Mouse (Mus musculus) macrophage (primary cell): ENCODE measurements around the gene B3gnt6. TPM values are rescaled to one million over a fixed set of nuclear protein-coding genes. Genes with fewer than 3 reads are reported as not detected.

Experiments used
- H3K27ac ChIP-seq: fragments of 350-480 bp; formaldehyde crosslinking; 2 replicates; pipeline ENCODE4 v1.9.0; 2021
- H3K36me3 ChIP-seq: fragments of 350-480 bp; formaldehyde crosslinking; 2 replicates; pipeline ENCODE4 v1.9.0; 2021; ENCODE audit errors: inconsistent target
- H3K4me3 ChIP-seq: fragments of 350-480 bp; formaldehyde crosslinking; 2 replicates; pipeline ENCODE4 v1.9.0; 2021; ENCODE audit errors: inconsistent target
- H3K79me2 ChIP-seq: fragments of 350-480 bp; formaldehyde crosslinking; 2 replicates; pipeline ENCODE4 v1.9.0; 2021; ENCODE audit errors: inconsistent target
- WGBS: methylation state at CpG from one replicate; pipeline ENCODE4 v1.1.7; 2026; ENCODE audit warnings: inconsistent platforms; ENCODE audit not compliant: missing documents; 5-methylcytosine and 5-hydroxymethylcytosine counted together
- polyA plus RNA-seq: library from polyadenylated mRNA; stranded (reverse); fragments of 250-400 nt; gene quantifications from 3 replicates; pipeline ENCODE4 v1.2.4, GENCODE M21; 2018; ENCODE audit warnings: inconsistent platforms

The B3gnt6 gene
- polyA plus RNA-seq, 1 experiment from 2014 or later, result not detected

- H3K27ac ChIP-seq, result peak overlapping the region; percentile 62
- no peaks in the 10 kb centered on the region for H3K36me3 ChIP-seq
- H3K4me3 ChIP-seq, result no peak overlapping the region
- H3K79me2 ChIP-seq, result peaks cover 5% of the 10 kb centered on the region; the same call in 1 of the 2 replicates
- WGBS, result 17% methylated on average over 10 of the region's 10 CpGs
These were observed 34.2 kb downstream of the B3gnt6 start for GRCm38 (mm10) chr7:98164999-98165528.

- Histone ChIP-seq H3K4me3 (no peak overlapping the region), H3K36me3 (no peaks in the 10 kb centered on the region), H3K27ac (peak overlapping the region; percentile 62), H3K79me2 (peaks cover 5% of the 10 kb centered on the region; the same call in 1 of the 2 replicates)
- WGBS, result 70% methylated on average over 9 of the region's 9 CpGs
These were observed 34.8 kb downstream of the B3gnt6 start for GRCm38 (mm10) chr7:98164382-98164998.

- Histone ChIP-seq H3K36me3 (no peaks in the 10 kb centered on the region), H3K27ac (no peak overlapping the region), H3K79me2 (peaks cover 5% of the 10 kb centered on the region; the same call in 1 of the 2 replicates), H3K4me3 (no peak overlapping the region)
- WGBS, result 58% methylated on average over 3 of the region's 3 CpGs
These were observed 35.6 kb downstream of the B3gnt6 start for GRCm38 (mm10) chr7:98163700-98164099.

- H3K79me2 ChIP-seq, result peaks cover 5% of the 10 kb centered on the region; the same call in 1 of the 2 replicates
- H3K27ac ChIP-seq, result no peak overlapping the region
- no peaks in the 10 kb centered on the region for H3K36me3 ChIP-seq
- H3K4me3 ChIP-seq, result no peak overlapping the region
- 80% methylated on average over 6 of the region's 6 CpGs for WGBS
These were observed 37.0 kb downstream of the B3gnt6 start for GRCm38 (mm10) chr7:98162239-98162638.

- Histone ChIP-seq H3K4me3 (no peak overlapping the region), H3K79me2 (no peaks in the 10 kb centered on the region), H3K36me3 (no peaks in the 10 kb centered on the region), H3K27ac (no peak overlapping the region)
- WGBS, result 57% methylated on average over 8 of the region's 8 CpGs
These were observed 39.1 kb downstream of the B3gnt6 start for GRCm38 (mm10) chr7:98160041-98160740.

GRCm38 (mm10) chr7:98158481-98158880 lies 40.8 kb downstream of the B3gnt6 start:
- WGBS, result 82% methylated on average over 6 of the region's 8 CpGs
- H3K27ac ChIP-seq, result no peak overlapping the region
- H3K36me3 ChIP-seq, result no peaks in the 10 kb centered on the region
- no peaks in the 10 kb centered on the region for H3K79me2 ChIP-seq
- no peak overlapping the region for H3K4me3 ChIP-seq

GRCm38 (mm10) chr7:98157636-98158332 lies 41.5 kb downstream of the B3gnt6 start:
- Histone ChIP-seq H3K27ac (no peak overlapping the region), H3K36me3 (no peaks in the 10 kb centered on the region), H3K79me2 (no peaks in the 10 kb centered on the region), H3K4me3 (no peak overlapping the region)
- 90% methylated on average over 5 of the region's 5 CpGs for WGBS

GRCm38 (mm10) chr7:98156280-98156665 lies 43.0 kb downstream of the B3gnt6 start:
- Histone ChIP-seq H3K79me2 (no peaks in the 10 kb centered on the region), H3K36me3 (no peaks in the 10 kb centered on the region), H3K27ac (no peak overlapping the region), H3K4me3 (no peak overlapping the region)
- WGBS, result 41% methylated on average over 2 of the region's 3 CpGs

GRCm38 (mm10) chr7:98155546-98156279 lies 43.6 kb downstream of the B3gnt6 start:
- no peaks in the 10 kb centered on the region for H3K79me2 ChIP-seq
- H3K36me3 ChIP-seq, result no peaks in the 10 kb centered on the region
- H3K4me3 ChIP-seq, result no peak overlapping the region
- H3K27ac ChIP-seq, result peak overlapping the region; percentile 34
- whole genome bisulfite sequencing, result 19% methylated on average over 8 of the region's 8 CpGs

- WGBS, result 93% methylated on average over 5 of the region's 5 CpGs
- H3K36me3 ChIP-seq, result no peaks in the 10 kb centered on the region
- H3K79me2 ChIP-seq, result no peaks in the 10 kb centered on the region
- H3K27ac ChIP-seq, result no peak overlapping the region
- no peak overlapping the region for H3K4me3 ChIP-seq
These were observed 45.4 kb downstream of the B3gnt6 start for GRCm38 (mm10) chr7:98153892-98154291.

GRCm38 (mm10) chr7:98153345-98153744 lies 45.9 kb downstream of the B3gnt6 start:
- no peak overlapping the region for H3K27ac ChIP-seq
- H3K79me2 ChIP-seq, result no peaks in the 10 kb centered on the region
- no peaks in the 10 kb centered on the region for H3K36me3 ChIP-seq
- WGBS, result 82% methylated on average over 3 of the region's 3 CpGs
- H3K4me3 ChIP-seq, result no peak overlapping the region

GRCm38 (mm10) chr7:98152400-98152799 lies 46.9 kb downstream of the B3gnt6 start:
- no peaks in the 10 kb centered on the region for H3K79me2 ChIP-seq
- no peak overlapping the region for H3K4me3 ChIP-seq
- H3K36me3 ChIP-seq, result no peaks in the 10 kb centered on the region
- 93% methylated on average over 7 of the region's 8 CpGs for WGBS
- no peak overlapping the region for H3K27ac ChIP-seq

- WGBS, result 80% methylated on average over 4 of the region's 5 CpGs
- Histone ChIP-seq H3K27ac (no peak overlapping the region), H3K4me3 (no peak overlapping the region), H3K36me3 (no peaks in the 10 kb centered on the region), H3K79me2 (no peaks in the 10 kb centered on the region)
These were observed 48.8 kb downstream of the B3gnt6 start for GRCm38 (mm10) chr7:98150525-98150924.

GRCm38 (mm10) chr7:98149802-98150201 lies 49.5 kb downstream of the B3gnt6 start:
- H3K36me3 ChIP-seq, result no peaks in the 10 kb centered on the region
- H3K4me3 ChIP-seq, result no peak overlapping the region
- H3K79me2 ChIP-seq, result no peaks in the 10 kb centered on the region
- WGBS, result 89% methylated on average over 3 of the region's 3 CpGs
- no peak overlapping the region for H3K27ac ChIP-seq
